In genomic region chr7:96879593-96879992, GRCm38 (mm10) we compare ENCODE assay signal across 23 mouse cellular contexts.
A peak's percentile ranks its signal among the peaks of the same experiment; 100 is the strongest.
DNase-seq lines count a peak whose midpoint lies in the region; ATAC-seq and TF ChIP-seq lines count a peak whose summit lies in the region.
"Had no signal": no experiment of that assay in that cellular context is flagged by ENCODE, and none has a peak within 500 bp of the region (broad histone marks: within the 10 kb centered on the region; RNA-seq: fewer than 3 reads in every experiment).

No protein-coding gene starts in this region.

- no peak for TF ChIP-seq CTCF in CH12.LX (conservative IDR thresholded peaks at IDR 0.05 in 1 of 2, IDR thresholded peaks at IDR 0.05 in 1 of 2; ENCODE audit: low read depth in 2 of 2, low read length in 2 of 2)

- no peak for TF ChIP-seq EP300 in CH12.LX (IDR thresholded peaks at IDR 0.05; ENCODE audit: low read length)

- H3K4me2 ChIP-seq in midbrain, embryonic 13.5 days (replicated peaks), result no peak overlapping the region
- no peak overlapping the region for H3K4me2 ChIP-seq in midbrain, embryonic 11.5 days
- no peak overlapping the region for H3K4me2 ChIP-seq in CH12.LX (ENCODE audit: insufficient read depth, low read depth, poor library complexity, severe bottlenecking)
- H3K4me2 ChIP-seq: heart, embryonic 13.5 days; kidney, embryonic 15.5 days; liver, embryonic 11.5 days had no signal

- 0 out of 2 replicates have a peak, but pooled peaks cover under 1% of the 10 kb centered on the region for H3K36me3 ChIP-seq in midbrain, embryonic 13.5 days
- no peaks in the 10 kb centered on the region for H3K36me3 ChIP-seq in midbrain, embryonic 11.5 days (ENCODE audit: control insufficient read depth, insufficient read depth, low read length)
- H3K36me3 ChIP-seq in CH12.LX (replicated peaks in 1 of 2; ENCODE audit: control insufficient read depth in 1 of 2, insufficient read depth in 1 of 2, low read length in 1 of 2), result no peaks in the 10 kb centered on the region
- no peaks in the 10 kb centered on the region for H3K36me3 ChIP-seq in splenic B cell, adult 2 months (ENCODE audit: control insufficient read depth, insufficient read depth, low read length, poor library complexity, severe bottlenecking)
- H3K36me3 ChIP-seq: G1E; heart, embryonic 13.5 days had no signal

- TF ChIP-seq RAD21 in CH12.LX (IDR thresholded peaks at IDR 0.05; ENCODE audit: low read depth, low read length), result no peak

- no peak overlapping the region for H3K27ac ChIP-seq in midbrain, embryonic 13.5 days
- no peak overlapping the region for H3K27ac ChIP-seq in midbrain, embryonic 11.5 days (ENCODE audit: low read depth, low read length)
- H3K27ac ChIP-seq in CH12.LX (ENCODE audit: insufficient read depth, low read depth), result no peak overlapping the region
- H3K27ac ChIP-seq: embryonic facial prominence, embryonic 10.5 days; heart, embryonic 13.5 days; kidney, embryonic 15.5 days; macrophage had no signal

- H3K4me1 ChIP-seq in midbrain, embryonic 13.5 days (replicated peaks), result peaks cover 13% of the 10 kb centered on the region
- H3K4me1 ChIP-seq in midbrain, embryonic 11.5 days (ENCODE audit: control insufficient read depth, insufficient read depth, low read length), result no peaks in the 10 kb centered on the region
- peaks cover 13 to 54% of the 10 kb centered on the region in 2 experiments for H3K4me1 ChIP-seq in CH12.LX (ENCODE audit: control insufficient read depth in 1 of 2, insufficient read depth in 2 of 2)
- H3K4me1 ChIP-seq: embryonic facial prominence, embryonic 10.5 days; kidney, embryonic 15.5 days had no signal

- peak; percentile 25; the same call in 1 of the 2 replicates for ATAC-seq in midbrain, embryonic 13.5 days
- ATAC-seq in midbrain, embryonic 11.5 days (ENCODE audit: low FRiP score), result no peak
- ATAC-seq in common myeloid progenitor, adult 5-6 weeks (replicated peaks; ENCODE audit: low read depth, poor library complexity, severe bottlenecking), result peak; percentile 69
- ATAC-seq: intestine, postnatal 0 days; liver, postnatal 0 days; lung, postnatal 0 days had no signal

- DNase-seq in midbrain, embryonic 11.5 days (ENCODE audit: low spot score, missing footprints), result no peak
- DNase-seq in CH12.LX (ENCODE audit: extremely low read depth), result peak; percentile 26
- DNase-seq in splenic B cell, adult 2 months (ENCODE audit: low read depth, low spot score), result peak; percentile 38
- no peak for DNase-seq in cerebellum, postnatal 36 days
- DNase-seq in embryo, embryonic 9.5 days (ENCODE audit: extremely low spot score), result no peak
- DNase-seq: adrenal gland, postnatal 10 days; cerebellum, adult 8-10 months; heart, adult 18-20 months; heart, postnatal 14 days; kidney, postnatal 36 days; layer of hippocampus, postnatal 36 days; liver, postnatal 0 days; right cerebral cortex, postnatal 14 days had no signal

- 87% methylated on average over 6 of the region's 6 CpGs for WGBS in midbrain, embryonic 13.5 days
- 87% methylated on average over 6 of the region's 6 CpGs for WGBS in midbrain, embryonic 11.5 days

- no peak overlapping the region for H3K4me3 ChIP-seq in midbrain, embryonic 13.5 days (replicated peaks)
- no peak overlapping the region for H3K4me3 ChIP-seq in midbrain, embryonic 11.5 days (ENCODE audit: low read depth, low read length)
- no peak overlapping the region for H3K4me3 ChIP-seq in CH12.LX (replicated peaks in 1 of 3; ENCODE audit: low read depth in 2 of 3, low read length in 2 of 3, poor library complexity in 1 of 3)
- H3K4me3 ChIP-seq: embryonic facial prominence, embryonic 10.5 days; heart, embryonic 13.5 days; kidney, embryonic 15.5 days had no signal

- no peaks in the 10 kb centered on the region for H3K9me3 ChIP-seq in midbrain, embryonic 13.5 days
- no peaks in the 10 kb centered on the region for H3K9me3 ChIP-seq in midbrain, embryonic 11.5 days (ENCODE audit: control insufficient read depth, low read length)
- no peaks in the 10 kb centered on the region for H3K9me3 ChIP-seq in CH12.LX (replicated peaks; ENCODE audit: low read length)
- H3K9me3 ChIP-seq: embryonic facial prominence, embryonic 10.5 days; G1E; heart, embryonic 13.5 days; kidney, embryonic 15.5 days had no signal

- dilution Hi-C loops in CH12.LX (cut with MboI; ENCODE audit: extremely low pct_ligation_motif_present, extremely low pct_unique_long_range_greater_than_20kb, low sequenced_read_pairs), result no loop called here

- no peaks in the 10 kb centered on the region for H3K79me2 ChIP-seq in CH12.LX (replicated peaks; ENCODE audit: control insufficient read depth, extremely low read depth, insufficient read depth, poor library complexity, severe bottlenecking)

- in situ Hi-C loops in CH12.LX (cut with MboI; ENCODE audit: low pct_ligation_motif_present, low pct_unique_long_range_greater_than_20kb, low sequenced_read_pairs), result no loop called here

- no peak overlapping the region for H3K9ac ChIP-seq in midbrain, embryonic 13.5 days (replicated peaks)
- no peak overlapping the region for H3K9ac ChIP-seq in midbrain, embryonic 11.5 days (ENCODE audit: low read length)
- 0 out of 2 replicates have a peak overlapping the region, but pooled peaks have one; percentile 4 for H3K9ac ChIP-seq in CH12.LX (ENCODE audit: insufficient read depth, low read depth)
- H3K9ac ChIP-seq: heart, embryonic 13.5 days; kidney, embryonic 15.5 days; liver, postnatal 0 days had no signal

- H3K27me3 ChIP-seq in midbrain, embryonic 13.5 days, result no peaks in the 10 kb centered on the region
- H3K27me3 ChIP-seq in midbrain, embryonic 11.5 days (ENCODE audit: control insufficient read depth, insufficient read depth, low read length), result no peaks in the 10 kb centered on the region
- H3K27me3 ChIP-seq in CH12.LX (replicated peaks), result no peaks in the 10 kb centered on the region
- no peaks in the 10 kb centered on the region for H3K27me3 ChIP-seq in splenic B cell, adult 2 months (ENCODE audit: control insufficient read depth, insufficient read depth, low read length, poor library complexity, severe bottlenecking)
- H3K27me3 ChIP-seq: heart, embryonic 13.5 days; kidney, embryonic 15.5 days had no signal

- no peak for TF ChIP-seq POLR2A in CH12.LX (IDR thresholded peaks at IDR 0.05; ENCODE audit: low read depth, low read length)

TF ChIP-seq in CH12.LX, 34 proteins besides CTCF, POLR2A, EP300 and RAD21:
- TF ChIP-seq RCOR1 (conservative IDR thresholded peaks at IDR 0.05; ENCODE audit: low read depth, low read length) (no peak), POLR2AphosphoS2 (IDR thresholded peaks at IDR 0.05; ENCODE audit: low read depth, low read length) (no peak), IRF4 (IDR thresholded peaks at IDR 0.05; ENCODE audit: low read depth, low read length) (no peak), ELF1 (IDR thresholded peaks at IDR 0.05; ENCODE audit: low read depth, low read length) (no peak), USF1 (IDR thresholded peaks at IDR 0.05; ENCODE audit: low read depth, low read length) (no peak), CHD1 (IDR thresholded peaks at IDR 0.05; ENCODE audit: low read depth, low read length) (no peak), MEF2A (IDR thresholded peaks at IDR 0.05; ENCODE audit: borderline replicate concordance, low read depth, low read length) (no peak), HCFC1 (IDR thresholded peaks at IDR 0.05; ENCODE audit: low read depth, low read length) (no peak), TBP (conservative IDR thresholded peaks at IDR 0.05; ENCODE audit: low read depth, low read length) (no peak), ZNF384 (IDR thresholded peaks at IDR 0.05; ENCODE audit: low read depth, low read length) (no peak), KAT2A (IDR thresholded peaks at IDR 0.05; ENCODE audit: insufficient replicate concordance, low read length) (no peak), NELFE (IDR thresholded peaks at IDR 0.05; ENCODE audit: low read depth, low read length) (no peak), MAFK (IDR thresholded peaks at IDR 0.05; ENCODE audit: insufficient replicate concordance, low read length) (no peak), SMC3 (IDR thresholded peaks at IDR 0.05; ENCODE audit: low read depth, low read length) (no peak), ETS1 (conservative IDR thresholded peaks at IDR 0.05; ENCODE audit: low read depth, low read length) (no peak), GABPA (IDR thresholded peaks at IDR 0.05; ENCODE audit: insufficient replicate concordance, low read depth, low read length) (no peak), MAZ (IDR thresholded peaks at IDR 0.05; ENCODE audit: low read depth, low read length) (no peak), MAX (IDR thresholded peaks at IDR 0.05; ENCODE audit: low read length) (no peak), BHLHE40 (IDR thresholded peaks at IDR 0.05; ENCODE audit: low read depth, low read length) (no peak), ZC3H11A (IDR thresholded peaks at IDR 0.05; ENCODE audit: low read depth, low read length) (no peak)

Comparison
In these comparisons a context has a peak if more than half of its experiments do, and no peak if none do; other contexts are left out.
1. DNase-seq: peak in CH12.LX (single experiment) and splenic B cell, adult 2 months (single experiment); none in midbrain, embryonic 11.5 days (single experiment), cerebellum, postnatal 36 days (0 of 2) and embryo, embryonic 9.5 days (single experiment).